In genomic region chr12:110600225-110600991, GRCm38 (mm10) we compare ENCODE assay signal across 7 mouse cellular contexts. TPM values are rescaled to one million over a fixed set of nuclear protein-coding genes. Genes with fewer than 3 reads are reported as not detected.
DNase-seq lines count a peak whose midpoint lies in the region; ATAC-seq lines count a peak whose summit lies in the region.

No protein-coding gene starts in this region.

- no peaks in the 10 kb centered on the region for H3K9me3 ChIP-seq in embryonic facial prominence, embryonic 13.5 days
- no peaks in the 10 kb centered on the region for H3K9me3 ChIP-seq in hindbrain, embryonic 13.5 days
- H3K9me3 ChIP-seq in midbrain, embryonic 15.5 days = no peaks in the 10 kb centered on the region

- no peak for ATAC-seq in embryonic facial prominence, embryonic 13.5 days (ENCODE audit: insufficient number of reproducible peaks, insufficient read depth, low FRiP score, low TSS enrichment, low read depth)
- peak; percentile 21 for ATAC-seq in hindbrain, embryonic 13.5 days (ENCODE audit: low FRiP score)
- no peak; the same call in 1 of the 2 replicates for ATAC-seq in midbrain, embryonic 15.5 days (replicated peaks)

- H3K4me1 ChIP-seq in embryonic facial prominence, embryonic 13.5 days = peaks cover 24% of the 10 kb centered on the region
- peaks cover 40% of the 10 kb centered on the region for H3K4me1 ChIP-seq in hindbrain, embryonic 13.5 days (replicated peaks)
- peaks cover 41% of the 10 kb centered on the region for H3K4me1 ChIP-seq in midbrain, embryonic 15.5 days

- no peaks in the 10 kb centered on the region for H3K36me3 ChIP-seq in embryonic facial prominence, embryonic 13.5 days
- H3K36me3 ChIP-seq in hindbrain, embryonic 13.5 days = no peaks in the 10 kb centered on the region
- H3K36me3 ChIP-seq in midbrain, embryonic 15.5 days (replicated peaks) = no peaks in the 10 kb centered on the region

- H3K4me2 ChIP-seq in embryonic facial prominence, embryonic 13.5 days = peak overlapping the region; percentile 84
- H3K4me2 ChIP-seq in hindbrain, embryonic 13.5 days = peak overlapping the region; percentile 95
- peak overlapping the region; percentile 72 for H3K4me2 ChIP-seq in midbrain, embryonic 15.5 days

- no peak overlapping the region for H3K27ac ChIP-seq in embryonic facial prominence, embryonic 13.5 days
- no peak overlapping the region for H3K27ac ChIP-seq in hindbrain, embryonic 13.5 days
- no peak overlapping the region for H3K27ac ChIP-seq in midbrain, embryonic 15.5 days

- peak; percentile 14 to 47 for DNase-seq in layer of hippocampus, postnatal 14 days (ENCODE audit: low spot score in 2 of 2)
- no peak for DNase-seq in layer of hippocampus, postnatal 36 days
- DNase-seq in gastrocnemius, adult 8-10 months (ENCODE audit: low spot score in 2 of 2) = no peak
- DNase-seq in c-Kit-positive CD71-positive TER-119-positive erythroid progenitor cells, embryonic 14.5 days (ENCODE audit: low spot score) = no peak

- peak overlapping the region; percentile 99 for H3K9ac ChIP-seq in embryonic facial prominence, embryonic 13.5 days
- peak overlapping the region; percentile 97 for H3K9ac ChIP-seq in hindbrain, embryonic 13.5 days
- peak overlapping the region; percentile 33; the same call in 1 of the 2 replicates for H3K9ac ChIP-seq in midbrain, embryonic 15.5 days

- no peaks in the 10 kb centered on the region for H3K27me3 ChIP-seq in embryonic facial prominence, embryonic 13.5 days
- H3K27me3 ChIP-seq in hindbrain, embryonic 13.5 days = peaks cover 22% of the 10 kb centered on the region
- H3K27me3 ChIP-seq in midbrain, embryonic 15.5 days (replicated peaks) = 0 out of 2 replicates have a peak, but pooled peaks cover 6% of the 10 kb centered on the region

- WGBS in embryonic facial prominence, embryonic 13.5 days = 52% methylated on average over 13 of the region's 13 CpGs
- WGBS in hindbrain, embryonic 13.5 days = 56% methylated on average over 13 of the region's 13 CpGs
- WGBS in midbrain, embryonic 15.5 days = 56% methylated on average over 13 of the region's 13 CpGs

- H3K4me3 ChIP-seq in embryonic facial prominence, embryonic 13.5 days = peak overlapping the region; percentile 97
- peak overlapping the region; percentile 99 for H3K4me3 ChIP-seq in hindbrain, embryonic 13.5 days
- H3K4me3 ChIP-seq in midbrain, embryonic 15.5 days = peak overlapping the region; percentile 90

RNA-seq across cellular contexts. Expression of gene Dync1h1, which starts 0.8 kb away (rescaled TPM):
- total RNA-seq in layer of hippocampus, postnatal 14 days (2021) = 100 to 1,000 TPM; 301 to 319 TPM
- 100 to 1,000 TPM; 282 to 292 TPM for total RNA-seq in layer of hippocampus, postnatal 36 days (2021)
- 56.9 and 62.3 TPM in 2 replicates for polyA plus RNA-seq in embryonic facial prominence, embryonic 13.5 days (2015; fragmentation: Nextera tagmentation; extraction: Ambion mirVana)
- polyA plus RNA-seq in hindbrain, embryonic 13.5 days (2015; fragmentation: Nextera tagmentation; extraction: Ambion mirVana) = 82.4 and 86.8 TPM in 2 replicates
- polyA plus RNA-seq in midbrain, embryonic 15.5 days (2015; fragmentation: Nextera tagmentation; extraction: Ambion mirVana) = 93.3 and 108 TPM in 2 replicates
- total RNA-seq in gastrocnemius, adult 8-10 months (2022) = 10 to 100 TPM; 68.4 to 93.0 (median 74.2) TPM

Comparison
In these comparisons a context has a peak if more than half of its experiments do, and no peak if none do; other contexts are left out.
1. DNase-seq: peak in layer of hippocampus, postnatal 14 days (2 of 2); none in layer of hippocampus, postnatal 36 days (0 of 2), gastrocnemius, adult 8-10 months (0 of 2) and c-Kit-positive CD71-positive TER-119-positive erythroid progenitor cells, embryonic 14.5 days (single experiment).
2. H3K9ac ChIP-seq: peak in every context shown above with its lines; median percentile 99 in embryonic facial prominence, embryonic 13.5 days; 97 in hindbrain, embryonic 13.5 days; 33 in midbrain, embryonic 15.5 days.
3. Peak in every context shown above with its lines, with median percentiles within 50 percentile points of each other: H3K4me2 ChIP-seq and H3K4me3 ChIP-seq.